Mouse (Mus musculus): Measurements from ENCODE around the gene Inhbe. TPM values are rescaled to one million over a fixed set of nuclear protein-coding genes. Genes with fewer than 3 reads are reported as not detected.
A peak's percentile ranks its signal among the peaks of the same experiment; 100 is the strongest.

Gene Inhbe
- polyA plus RNA-seq, 1 experiment from 2014 or later = 0.08 TPM

DNA sequence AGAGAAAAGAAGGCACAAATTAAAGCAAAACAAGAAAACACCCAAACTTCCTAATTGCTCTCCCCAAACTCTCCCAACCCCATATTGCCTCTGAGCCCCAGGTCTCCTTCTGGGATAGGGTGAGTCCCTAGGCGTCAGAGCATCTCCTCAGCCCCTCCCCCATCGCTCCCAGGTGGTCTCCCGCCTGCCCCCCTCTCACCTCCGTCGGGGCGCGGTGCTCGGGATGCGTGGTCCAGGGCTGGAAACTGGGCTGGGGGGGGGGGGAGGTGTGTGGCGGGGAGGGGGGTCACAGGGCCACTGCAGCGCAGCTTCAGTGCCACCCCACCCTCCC lies 12.9 kb downstream of the Inhbe start:
- Histone ChIP-seq H3K4me2 (replicated peaks) (peak overlapping the region; percentile 66), H3K9ac (peak overlapping the region; percentile 8; the same call in 1 of the 2 replicates), H3K9me3 (replicated peaks) (no peaks in the 10 kb centered on the region), H3K36me3 (no peaks in the 10 kb centered on the region), H3K4me1 (peaks cover 37% of the 10 kb centered on the region), H3K27me3 (peaks cover 38% of the 10 kb centered on the region), H3K4me3 (peak overlapping the region; percentile 40), H3K27ac (peak overlapping the region; percentile 48; the same call in 1 of the 2 replicates)
- 0% methylated on average over 2 of the region's 11 CpGs for WGBS
- ATAC-seq (ENCODE audit: low FRiP score) = no peak

DNA sequence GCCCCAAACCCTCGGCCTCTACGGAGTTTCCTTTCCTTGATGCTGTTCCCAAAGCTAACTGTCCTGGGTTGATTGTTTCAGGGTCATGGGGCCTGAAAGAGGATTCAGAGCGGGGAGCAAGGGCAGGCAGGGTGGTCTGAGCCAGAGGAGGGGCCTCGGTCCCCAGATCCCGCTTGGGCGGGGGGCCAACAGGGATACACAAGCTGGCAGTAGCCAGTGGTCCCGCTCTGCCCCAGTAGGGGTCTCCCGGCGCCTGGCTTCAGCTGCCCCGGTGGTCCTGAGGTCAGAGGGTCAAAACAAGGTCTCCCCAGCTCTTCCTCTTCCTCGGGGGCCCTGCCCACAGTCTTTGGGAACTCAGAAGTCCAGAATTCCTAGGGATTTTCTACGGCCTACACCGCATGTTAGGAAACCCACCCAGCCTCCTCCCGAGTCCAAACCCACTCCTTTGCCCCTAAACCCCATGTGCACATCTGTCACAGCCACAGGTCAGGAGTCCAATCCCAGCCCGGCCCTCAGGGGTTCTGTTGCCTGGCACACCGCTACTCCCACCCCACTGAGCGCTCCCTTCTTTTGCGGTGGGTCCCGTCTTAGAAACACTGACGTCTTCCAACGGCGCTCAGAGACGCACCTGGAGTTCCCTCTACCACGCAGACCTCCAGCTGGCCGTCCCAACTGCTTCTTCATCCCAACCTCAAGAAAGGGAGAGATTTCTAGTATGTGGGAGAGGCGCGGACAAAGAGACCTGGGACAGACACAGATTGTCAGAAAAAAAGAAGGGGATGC lies 13.4 kb downstream of the Inhbe start:
- Histone ChIP-seq H3K4me3 (peak overlapping the region; percentile 40), H3K36me3 (no peaks in the 10 kb centered on the region), H3K4me2 (replicated peaks) (peak overlapping the region; percentile 66), H3K9me3 (replicated peaks) (no peaks in the 10 kb centered on the region), H3K27ac (peak overlapping the region; percentile 71), H3K4me1 (peaks cover 37% of the 10 kb centered on the region), H3K27me3 (peaks cover 38% of the 10 kb centered on the region), H3K9ac (peak overlapping the region; percentile 51)
- ATAC-seq (ENCODE audit: low FRiP score) = no peak
- WGBS = under 1% methylated on average over 27 of the region's 27 CpGs

DNA sequence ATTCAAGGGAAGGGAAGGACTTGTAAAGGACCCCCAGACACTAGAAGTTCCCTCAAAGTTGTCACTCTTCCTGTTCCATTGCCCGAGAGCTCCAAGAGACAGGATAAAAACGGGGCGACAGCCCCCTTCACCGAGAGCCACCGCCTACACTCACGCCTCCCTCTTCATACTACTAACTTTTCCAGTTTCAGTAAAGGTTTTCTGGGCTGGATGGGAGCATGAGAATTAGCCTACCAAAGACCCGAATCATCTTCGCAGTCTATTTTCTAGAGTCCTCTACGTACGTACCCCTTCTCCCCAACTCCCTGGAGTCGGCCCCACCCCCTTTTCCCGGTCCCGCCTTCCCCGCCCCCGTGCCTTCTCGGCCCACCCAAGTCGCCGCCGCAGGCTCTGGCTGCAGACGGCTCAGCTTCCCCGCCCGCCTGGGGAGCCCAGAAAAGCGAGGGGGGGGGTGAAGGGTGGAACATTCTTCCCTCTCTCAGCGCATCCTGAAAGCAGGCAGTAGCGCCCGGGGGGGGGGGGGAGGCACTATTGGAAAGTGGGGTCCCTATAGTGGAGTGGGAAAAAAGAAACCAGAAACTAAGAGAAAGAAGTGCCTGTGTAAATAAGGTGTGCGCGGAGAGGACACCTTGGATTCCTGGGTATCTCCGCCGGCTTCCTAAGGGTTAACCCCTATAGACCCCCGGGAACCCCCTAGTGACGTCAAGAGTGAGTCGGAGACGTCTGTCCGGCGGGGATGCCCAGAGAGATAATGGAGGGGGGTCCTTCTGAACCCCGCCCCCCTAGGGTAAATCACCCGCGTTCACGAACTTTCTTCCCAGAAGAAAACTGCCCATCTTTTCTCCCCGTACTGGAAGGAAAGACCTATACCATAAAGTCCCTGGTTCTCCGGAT lies 14.3 kb downstream of the Inhbe start:
- Histone ChIP-seq H3K4me1 (peaks cover 37% of the 10 kb centered on the region), H3K27me3 (peaks cover 38% of the 10 kb centered on the region), H3K9me3 (replicated peaks) (no peaks in the 10 kb centered on the region), H3K9ac (peak overlapping the region; percentile 51), H3K27ac (peak overlapping the region; percentile 71; the same call in 1 of the 2 replicates), H3K36me3 (no peaks in the 10 kb centered on the region), H3K4me2 (replicated peaks) (peak overlapping the region; percentile 66), H3K4me3 (peak overlapping the region; percentile 40)
- WGBS = 1% methylated on average over 42 of the region's 42 CpGs
- peak; percentile 20 for ATAC-seq (ENCODE audit: low FRiP score)

- Histone ChIP-seq H3K4me3 (peak overlapping the region; percentile 40), H3K27me3 (peaks cover 38% of the 10 kb centered on the region), H3K4me1 (peaks cover 37% of the 10 kb centered on the region), H3K9ac (peak overlapping the region; percentile 39; the same call in 1 of the 2 replicates), H3K36me3 (no peaks in the 10 kb centered on the region), H3K9me3 (replicated peaks) (no peaks in the 10 kb centered on the region), H3K4me2 (replicated peaks) (peak overlapping the region; percentile 66), H3K27ac (peak overlapping the region; percentile 48; the same call in 1 of the 2 replicates)
- WGBS = under 1% methylated on average over 31 of the region's 31 CpGs
- peak; percentile 72 for ATAC-seq (ENCODE audit: low FRiP score)
Observed at GRCm38 (mm10) chr10:127338930-127339682, 15.1 kb downstream of the Inhbe start.

GRCm38 (mm10) chr10:127337536-127338099 lies 16.6 kb downstream of the Inhbe start:
- H3K4me2 ChIP-seq (replicated peaks) = no peak overlapping the region
- peaks cover 37% of the 10 kb centered on the region for H3K4me1 ChIP-seq
- H3K27me3 ChIP-seq = peaks cover 38% of the 10 kb centered on the region
- H3K27ac ChIP-seq = no peak overlapping the region; the same call in 1 of the 2 replicates
- no peak for ATAC-seq (ENCODE audit: low FRiP score)
- WGBS = 82% methylated on average over 6 of the region's 6 CpGs
- H3K36me3 ChIP-seq = no peaks in the 10 kb centered on the region
- no peak overlapping the region for H3K9ac ChIP-seq
- H3K4me3 ChIP-seq = no peak overlapping the region
- H3K9me3 ChIP-seq (replicated peaks) = no peaks in the 10 kb centered on the region

DNA sequence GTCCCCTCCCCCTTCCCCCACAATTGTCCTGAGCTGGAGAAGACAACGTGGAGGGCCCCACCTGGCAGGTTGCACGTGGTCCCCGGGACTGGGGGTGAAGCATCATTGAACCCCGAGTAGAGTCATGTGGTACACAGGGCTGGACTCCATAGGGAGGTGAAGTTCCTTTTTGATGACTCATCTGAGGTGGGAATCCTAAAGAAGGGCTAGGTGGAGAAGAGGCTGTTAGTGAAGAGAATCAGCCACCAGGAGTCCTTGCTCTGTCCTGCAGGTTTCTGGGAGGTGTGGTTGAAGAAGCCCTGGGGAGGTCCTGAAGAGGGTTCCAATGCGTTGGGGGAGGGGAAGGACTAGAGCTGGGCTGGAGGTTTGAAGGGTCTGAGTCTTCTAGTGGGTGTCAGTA lies 17.3 kb downstream of the Inhbe start:
- no peak for ATAC-seq (ENCODE audit: low FRiP score)
- Histone ChIP-seq H3K9me3 (replicated peaks) (no peaks in the 10 kb centered on the region), H3K9ac (no peak overlapping the region), H3K27ac (no peak overlapping the region), H3K4me3 (no peak overlapping the region), H3K27me3 (peaks cover 41% of the 10 kb centered on the region), H3K4me1 (peaks cover 34% of the 10 kb centered on the region), H3K4me2 (replicated peaks) (no peak overlapping the region), H3K36me3 (no peaks in the 10 kb centered on the region)
- 64% methylated on average over 5 of the region's 5 CpGs for WGBS

DNA sequence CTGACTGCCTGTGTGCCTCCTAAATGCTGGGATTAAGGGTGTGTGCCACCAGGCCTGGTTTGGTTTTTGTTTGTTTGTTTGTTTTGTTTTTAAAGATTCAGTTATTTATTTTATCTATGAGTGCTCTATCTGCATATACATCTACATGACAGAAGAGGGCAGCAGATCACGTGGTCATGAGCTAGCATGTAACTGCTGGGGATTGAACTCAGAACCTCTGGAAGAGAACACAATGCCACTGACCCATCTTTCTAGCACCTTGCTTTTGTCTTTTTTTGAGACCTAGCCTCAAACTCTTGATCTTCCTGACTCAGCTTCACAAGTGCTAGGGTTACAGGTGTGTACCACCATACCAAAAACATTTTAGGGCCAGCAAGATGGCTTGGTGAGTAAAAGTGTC lies 18.9 kb downstream of the Inhbe start:
- Histone ChIP-seq H3K4me3 (no peak overlapping the region), H3K27me3 (peaks cover 37% of the 10 kb centered on the region), H3K9ac (no peak overlapping the region), H3K9me3 (replicated peaks) (no peaks in the 10 kb centered on the region), H3K4me2 (replicated peaks) (no peak overlapping the region), H3K4me1 (peaks cover 19% of the 10 kb centered on the region), H3K27ac (no peak overlapping the region), H3K36me3 (no peaks in the 10 kb centered on the region)
- ATAC-seq (ENCODE audit: low FRiP score) = no peak
- WGBS = 60% methylated on average over 1 of the region's 1 CpGs

DNA sequence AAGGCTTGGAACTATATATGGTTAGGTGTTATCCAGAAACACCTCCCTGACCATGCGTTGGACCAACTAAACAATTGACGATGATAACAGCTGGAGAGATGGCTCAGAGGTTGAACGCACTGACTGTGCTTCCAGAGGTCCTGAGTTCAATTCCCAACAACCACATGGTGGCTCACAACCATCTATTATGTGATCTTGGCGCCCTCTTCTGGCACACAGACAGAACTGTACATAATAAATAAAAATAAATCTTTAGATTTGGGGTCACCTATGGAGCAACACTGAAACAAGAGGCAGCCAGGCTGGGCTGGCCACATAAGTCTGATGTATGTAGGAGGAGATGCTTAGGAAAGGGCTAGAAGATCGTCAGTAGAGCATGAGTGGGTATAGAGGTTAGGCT lies 21.1 kb downstream of the Inhbe start:
- WGBS = 65% methylated on average over 5 of the region's 5 CpGs
- no peak overlapping the region for H3K4me2 ChIP-seq (replicated peaks)
- peaks cover 47% of the 10 kb centered on the region for H3K27me3 ChIP-seq
- H3K4me1 ChIP-seq = peaks cover 5% of the 10 kb centered on the region; the same call in 1 of the 2 replicates
- H3K27ac ChIP-seq = no peak overlapping the region
- no peak overlapping the region for H3K9ac ChIP-seq
- H3K4me3 ChIP-seq = no peak overlapping the region
- H3K36me3 ChIP-seq = no peaks in the 10 kb centered on the region
- no peaks in the 10 kb centered on the region for H3K9me3 ChIP-seq (replicated peaks)
- no peak for ATAC-seq (ENCODE audit: low FRiP score)

- Histone ChIP-seq H3K27ac (no peak overlapping the region), H3K27me3 (peaks cover 48% of the 10 kb centered on the region), H3K4me3 (peak overlapping the region; percentile 16; the same call in 1 of the 2 replicates), H3K4me1 (peaks cover 3% of the 10 kb centered on the region; the same call in 1 of the 2 replicates), H3K9me3 (replicated peaks) (no peaks in the 10 kb centered on the region), H3K9ac (peak overlapping the region; percentile 32; the same call in 1 of the 2 replicates), H3K4me2 (replicated peaks) (peak overlapping the region; percentile 46), H3K36me3 (no peaks in the 10 kb centered on the region)
- ATAC-seq (ENCODE audit: low FRiP score) = 0 out of 2 replicates have a peak, but pooled peaks have one; percentile 24
- WGBS = 32% methylated on average over 31 of the region's 31 CpGs
Observed at GRCm38 (mm10) chr10:127332211-127332874, 21.9 kb downstream of the Inhbe start.

DNA sequence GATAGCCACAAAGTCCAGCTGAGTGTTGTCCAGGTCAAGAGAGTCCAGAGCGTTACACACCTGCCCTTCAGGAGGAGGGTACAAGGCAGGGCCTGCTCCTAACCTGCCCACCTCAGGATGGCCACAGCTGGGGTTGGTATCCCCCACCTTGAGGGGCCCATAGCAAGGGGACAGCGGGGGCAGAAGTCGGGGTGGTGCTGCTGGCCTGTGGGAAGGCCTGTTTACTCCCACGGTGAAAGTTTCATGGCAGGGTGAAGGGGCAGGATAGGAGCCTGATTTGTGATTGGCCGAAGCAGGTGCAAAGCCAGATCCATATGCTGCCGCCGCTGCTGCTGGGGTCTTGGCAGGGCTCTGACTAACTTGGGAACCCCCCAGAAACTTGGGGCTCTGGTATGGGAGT lies 24.0 kb downstream of the Inhbe start:
- peaks cover 69% of the 10 kb centered on the region for H3K27me3 ChIP-seq
- H3K9me3 ChIP-seq (replicated peaks) = no peaks in the 10 kb centered on the region
- H3K36me3 ChIP-seq = no peaks in the 10 kb centered on the region
- H3K4me3 ChIP-seq = no peak overlapping the region
- H3K27ac ChIP-seq = no peak overlapping the region
- 75% methylated on average over 7 of the region's 7 CpGs for WGBS
- peaks cover 18% of the 10 kb centered on the region for H3K4me1 ChIP-seq
- no peak for ATAC-seq (ENCODE audit: low FRiP score)
- H3K4me2 ChIP-seq (replicated peaks) = no peak overlapping the region
- H3K9ac ChIP-seq = no peak overlapping the region

DNA sequence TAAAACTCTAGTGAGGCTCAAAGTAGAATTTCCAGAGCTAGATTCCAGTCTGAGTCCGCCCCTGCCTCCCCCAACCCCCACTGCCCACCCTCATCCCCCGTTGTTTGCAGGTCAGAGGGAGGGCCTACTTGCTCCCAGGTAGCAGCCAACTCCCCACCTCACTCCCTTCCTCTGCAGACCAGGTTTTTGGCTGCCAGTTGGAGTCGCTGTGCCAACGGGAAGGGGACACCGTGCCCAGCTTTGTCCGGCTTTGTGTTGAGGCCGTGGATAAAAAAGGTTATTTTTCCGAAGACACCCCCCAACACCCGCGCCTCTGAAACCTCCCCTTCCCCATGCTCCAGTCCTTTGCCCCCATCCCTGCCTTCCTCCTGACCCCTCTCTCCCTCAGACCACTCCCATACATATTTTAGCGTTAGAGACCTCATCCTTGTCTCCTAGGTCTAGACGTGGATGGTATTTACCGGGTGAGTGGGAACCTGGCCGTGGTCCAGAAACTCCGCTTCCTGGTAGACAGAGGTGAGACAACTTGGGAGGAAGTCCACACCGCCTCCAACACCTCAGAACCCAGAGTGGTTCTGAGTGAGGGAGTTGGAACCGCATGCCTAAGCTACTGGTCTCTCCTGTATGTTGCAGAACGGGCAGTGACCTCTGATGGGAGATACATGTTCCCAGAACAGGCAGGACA lies 26.6 kb downstream of the Inhbe start:
- ATAC-seq (ENCODE audit: low FRiP score) = no peak

More for the DNA sequence above, 26.6 kb downstream of the Inhbe start:
- Histone ChIP-seq H3K27ac (no peak overlapping the region), H3K27me3 (peaks cover 93% of the 10 kb centered on the region), H3K4me3 (no peak overlapping the region), H3K9me3 (replicated peaks) (no peaks in the 10 kb centered on the region), H3K4me2 (replicated peaks) (no peak overlapping the region), H3K9ac (no peak overlapping the region), H3K36me3 (no peaks in the 10 kb centered on the region), H3K4me1 (peaks cover 18% of the 10 kb centered on the region)
- 46% methylated on average over 18 of the region's 18 CpGs for WGBS

Data from hindbrain, embryonic 12.5 days (tissue).